Mouse (Mus musculus): ENCODE measurements around the gene Adcy9.

Adcy9 gene

GRCm38 (mm10) chr16:4320856-4321255, 99.4 kb downstream of the Adcy9 start:
- no peak for DNase-seq (ENCODE audit: low read depth, low spot score)

GRCm38 (mm10) chr16:4318001-4318526, 102.2 kb downstream of the Adcy9 start:
- DNase-seq (ENCODE audit: low read depth, low spot score), result no peak

- DNase-seq (ENCODE audit: low read depth, low spot score), result peak; percentile 85
Measured at GRCm38 (mm10) chr16:4316094-4316474, 104.2 kb downstream of the Adcy9 start.

- DNase-seq (ENCODE audit: low read depth, low spot score), result no peak
Measured at GRCm38 (mm10) chr16:4315352-4316093, 104.8 kb downstream of the Adcy9 start.

GRCm38 (mm10) chr16:4314891-4315290, 105.4 kb downstream of the Adcy9 start:
- no peak for DNase-seq (ENCODE audit: low read depth, low spot score)

GRCm38 (mm10) chr16:4312018-4312417, 108.3 kb downstream of the Adcy9 start:
- DNase-seq (ENCODE audit: low read depth, low spot score), result no peak

- DNase-seq (ENCODE audit: low read depth, low spot score), result no peak
Measured at GRCm38 (mm10) chr16:4311608-4312007, 108.7 kb downstream of the Adcy9 start.

GRCm38 (mm10) chr16:4307795-4308194, 112.5 kb downstream of the Adcy9 start:
- DNase-seq (ENCODE audit: low read depth, low spot score), result no peak

GRCm38 (mm10) chr16:4304176-4304922, 115.9 kb downstream of the Adcy9 start:
- DNase-seq (ENCODE audit: low read depth, low spot score), result peak; percentile 67

- no peak for DNase-seq (ENCODE audit: low read depth, low spot score)
Measured at GRCm38 (mm10) chr16:4303554-4303953, 116.7 kb downstream of the Adcy9 start.

- no peak for DNase-seq (ENCODE audit: low read depth, low spot score)
Measured at GRCm38 (mm10) chr16:4300280-4300679, 120.0 kb downstream of the Adcy9 start.

GRCm38 (mm10) chr16:4293259-4293658, 127.0 kb downstream of the Adcy9 start:
- peak; percentile 88 for DNase-seq (ENCODE audit: low read depth, low spot score)

- peak; percentile 62 for DNase-seq (ENCODE audit: low read depth, low spot score)
Measured at GRCm38 (mm10) chr16:4289507-4289906, 130.8 kb downstream of the Adcy9 start.

- DNase-seq (ENCODE audit: low read depth, low spot score), result no peak
Measured at GRCm38 (mm10) chr16:4286593-4286992, 133.7 kb downstream of the Adcy9 start.

- DNase-seq (ENCODE audit: low read depth, low spot score), result peak; percentile 52
Measured at GRCm38 (mm10) chr16:4285257-4285656, 135.0 kb downstream of the Adcy9 start.

GRCm38 (mm10) chr16:4283267-4283851, 136.9 kb downstream of the Adcy9 start:
- DNase-seq (ENCODE audit: low read depth, low spot score), result peak; percentile 37

- no peak for DNase-seq (ENCODE audit: low read depth, low spot score)
Measured at GRCm38 (mm10) chr16:4281470-4281869, 138.8 kb downstream of the Adcy9 start.

- DNase-seq (ENCODE audit: low read depth, low spot score), result peak; percentile 52
Measured at GRCm38 (mm10) chr16:4280949-4281348, 139.3 kb downstream of the Adcy9 start.

- no peak for DNase-seq (ENCODE audit: low read depth, low spot score)
Measured at GRCm38 (mm10) chr16:4279601-4280000, 140.7 kb downstream of the Adcy9 start.

GRCm38 (mm10) chr16:4276621-4277020, 143.7 kb downstream of the Adcy9 start:
- peak; percentile 88 for DNase-seq (ENCODE audit: low read depth, low spot score)

- no peak for DNase-seq (ENCODE audit: low read depth, low spot score)
Measured at GRCm38 (mm10) chr16:4276151-4276550, 144.1 kb downstream of the Adcy9 start.

- DNase-seq (ENCODE audit: low read depth, low spot score), result no peak
Measured at GRCm38 (mm10) chr16:4273702-4274476, 146.4 kb downstream of the Adcy9 start.
